Mouse (Mus musculus) adrenal gland, adult (tissue): ENCODE data around the gene Gm6408.
"Not testable (repeated sequence)": the region's sequence is repeated elsewhere in the genome, so short reads cannot be mapped to it uniquely, and the experiment has no call there.

Source experiments
- DNase-seq, 2 experiments: peaks; one replicate each; pipeline ENCODE4 v3.0.0; 2022 to 2023; ENCODE audit warnings: low spot score in 1 of 2; ENCODE audit not compliant: inconsistent age in 2 of 2

Gm6408 gene

GRCm38 (mm10) chr5:146481665-146482064 lies at the start of gene Gm6408:
Gene Gm6408, plus strand, starts transcription at chr5:146481965.
- DNase-seq: not testable (repeated sequence)

GRCm38 (mm10) chr5:146432476-146432875 lies 49.3 kb upstream of the Gm6408 start:
- DNase-seq: no peak

DNA sequence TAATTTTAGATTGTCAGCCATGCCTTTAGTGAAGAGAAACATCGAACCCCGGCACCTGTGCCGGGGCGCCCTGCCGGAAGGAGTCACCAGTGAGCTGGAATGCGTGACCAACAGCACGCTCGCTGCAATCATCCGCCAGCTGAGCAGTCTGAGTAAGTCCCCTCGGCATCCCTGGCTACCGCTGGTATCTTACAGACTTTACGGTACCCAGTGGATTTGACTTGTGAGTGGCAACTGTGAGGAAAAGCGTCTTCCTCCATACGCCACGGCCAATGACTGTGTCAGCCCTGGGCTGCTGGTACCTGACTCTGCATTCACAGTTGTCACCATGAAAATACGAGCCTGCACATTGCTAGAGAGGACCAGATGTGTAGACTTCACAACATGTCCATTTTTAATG lies 46.4 kb upstream of the Gm6408 start:
- DNase-seq: no peak

- DNase-seq: no peak
Observed at GRCm38 (mm10) chr5:146436796-146437195, 45.0 kb upstream of the Gm6408 start.

- no peak for DNase-seq
Observed at GRCm38 (mm10) chr5:146439152-146439781, 42.5 kb upstream of the Gm6408 start.

GRCm38 (mm10) chr5:146440273-146440672 lies 41.5 kb upstream of the Gm6408 start:
- DNase-seq: no peak

DNA sequence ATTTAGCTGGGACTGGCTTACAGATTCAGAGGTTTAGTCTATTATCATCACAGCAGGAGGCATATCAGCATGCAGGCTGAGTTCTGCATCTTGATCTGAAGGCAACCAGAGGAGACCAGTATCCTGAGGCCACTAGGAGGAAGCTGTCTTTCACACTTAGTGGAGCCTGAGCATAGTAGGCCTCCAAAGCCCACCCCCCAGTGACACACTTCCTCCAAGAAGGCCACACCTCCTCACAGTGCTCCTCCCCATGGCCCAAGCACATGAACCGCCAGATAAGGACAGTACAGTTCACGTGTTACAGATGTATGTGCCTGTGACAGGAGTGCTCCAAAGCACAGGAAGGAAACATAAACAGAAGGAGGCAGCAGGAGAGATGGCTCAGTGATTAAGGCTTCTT lies 39.0 kb upstream of the Gm6408 start:
- DNase-seq: no peak

GRCm38 (mm10) chr5:146446633-146447032 lies 35.1 kb upstream of the Gm6408 start:
- no peak for DNase-seq

GRCm38 (mm10) chr5:146451592-146452254 lies 30.0 kb upstream of the Gm6408 start:
- no peak for DNase-seq

GRCm38 (mm10) chr5:146453556-146453955 lies 28.2 kb upstream of the Gm6408 start:
- DNase-seq: no peak

DNA sequence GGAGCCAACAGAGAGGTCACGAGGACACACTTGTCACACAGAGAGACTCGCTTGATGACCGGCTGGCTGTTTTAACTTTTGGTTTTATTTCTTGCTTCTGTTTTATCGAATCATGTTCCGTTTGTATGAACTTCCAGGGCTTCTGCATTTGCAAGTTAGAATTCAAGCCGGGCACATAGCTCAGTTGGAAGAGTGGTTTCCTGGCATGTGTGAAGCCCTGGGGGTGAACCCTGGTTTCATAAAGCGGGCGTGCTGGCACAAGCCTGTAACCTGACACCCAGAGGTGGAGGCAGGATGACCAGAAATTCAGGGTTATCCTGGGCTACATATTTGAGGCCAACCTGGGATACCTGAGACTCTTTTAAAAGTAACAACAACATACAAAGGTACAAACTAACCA lies 20.2 kb upstream of the Gm6408 start:
- peak in 1 of 2 experiments; percentile 40 for DNase-seq

- no peak for DNase-seq
Observed at GRCm38 (mm10) chr5:146466663-146467062, 15.1 kb upstream of the Gm6408 start.

DNA sequence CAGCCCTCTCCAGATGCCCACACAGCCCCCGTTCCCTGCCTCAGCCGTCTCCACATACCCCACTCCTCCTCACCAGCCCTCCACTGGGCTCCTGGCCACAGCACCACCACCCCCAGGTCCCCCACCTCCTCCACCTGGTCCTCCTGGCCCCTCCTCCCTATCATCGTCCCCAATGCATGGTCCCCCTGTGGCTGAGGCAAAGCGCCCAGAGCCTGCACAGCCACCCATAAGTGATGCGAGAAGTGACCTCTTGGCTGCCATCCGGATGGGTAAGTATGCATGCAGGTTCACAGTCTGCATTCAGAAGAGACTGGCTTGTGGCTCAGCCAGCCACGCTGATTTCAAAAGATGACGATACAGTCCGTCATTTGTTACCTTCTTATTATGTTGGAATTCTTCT lies 13.5 kb upstream of the Gm6408 start:
- no peak for DNase-seq

- DNase-seq: no peak
Observed at GRCm38 (mm10) chr5:146470821-146471220, 10.9 kb upstream of the Gm6408 start.

- no peak for DNase-seq
Observed at GRCm38 (mm10) chr5:146471311-146471710, 10.5 kb upstream of the Gm6408 start.

DNA sequence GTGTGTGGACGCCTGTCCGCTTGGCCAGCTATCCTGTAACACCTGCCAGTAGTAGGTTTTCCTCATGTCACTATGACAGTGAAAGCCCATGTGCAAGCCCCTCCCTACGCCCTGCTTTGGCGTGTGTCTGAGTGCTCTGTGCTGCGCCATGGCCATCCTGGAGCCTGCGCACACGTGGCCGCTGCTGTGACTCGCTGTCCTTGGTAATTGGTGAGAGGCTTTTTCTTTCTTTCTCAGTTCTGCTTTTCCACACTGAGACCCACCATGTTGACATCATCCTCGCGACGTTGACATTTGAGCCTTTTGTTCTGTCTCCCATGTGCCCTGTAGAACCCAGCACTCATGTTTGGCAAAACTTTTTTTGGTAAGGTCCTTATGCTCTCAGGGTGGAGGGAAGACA lies 9.9 kb upstream of the Gm6408 start:
- peak; percentile 70 to 76 for DNase-seq

DNA sequence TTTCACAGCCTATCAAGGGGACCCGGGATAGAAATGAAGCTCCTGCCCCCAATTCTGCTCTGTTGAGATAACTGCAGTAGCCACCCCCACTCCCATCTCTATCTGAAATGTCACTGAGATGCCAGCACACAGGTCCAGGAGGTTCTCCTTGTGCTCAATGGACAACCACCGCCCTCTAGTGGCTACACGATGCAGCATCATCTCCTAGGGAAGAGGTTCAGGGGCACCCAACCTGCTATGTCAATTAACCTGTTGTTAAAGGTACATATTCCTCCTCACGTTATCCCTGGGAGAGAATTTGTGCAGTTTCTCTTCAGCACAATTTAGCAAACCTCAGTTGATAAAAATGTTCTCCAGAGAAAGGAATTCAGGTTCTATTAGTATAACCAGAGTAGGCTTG lies 2.2 kb upstream of the Gm6408 start:
- DNase-seq: peak; percentile 39 to 74

GRCm38 (mm10) chr5:146488959-146489358 lies 7.2 kb downstream of the Gm6408 start:
- peak; percentile 27 to 73 for DNase-seq

DNA sequence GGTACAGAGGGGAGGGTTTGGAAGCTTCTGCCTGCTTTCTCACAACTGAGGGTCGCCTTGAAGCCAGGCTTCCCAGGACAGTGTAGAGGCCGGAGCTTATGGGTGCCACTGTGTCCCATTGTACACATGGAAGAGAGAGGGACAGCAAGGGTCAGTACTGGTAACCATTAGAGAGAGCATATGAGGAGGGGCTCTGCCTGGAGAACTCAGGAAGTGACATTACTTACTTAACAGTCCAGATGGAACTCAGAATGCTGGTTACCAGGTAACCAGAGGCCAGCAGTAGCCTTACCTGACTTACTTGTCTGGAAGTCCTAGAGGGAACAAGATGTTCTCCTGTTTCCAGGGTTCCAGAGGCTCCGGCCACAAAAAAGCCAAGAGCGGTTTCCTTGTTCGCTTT lies 9.3 kb downstream of the Gm6408 start, which contains the start of gene Gm6370:
Gm6370 (plus strand) TSS at position 301 of the 400 bp plus-strand sequence.
- DNase-seq: not testable (repeated sequence)

GRCm38 (mm10) chr5:146502099-146502498 lies 20.3 kb downstream of the Gm6408 start, which contains the start of gene 4930449I24Rik:
Gene 4930449I24Rik, plus strand, starts transcription at chr5:146502399.
- not testable (repeated sequence) for DNase-seq

DNA sequence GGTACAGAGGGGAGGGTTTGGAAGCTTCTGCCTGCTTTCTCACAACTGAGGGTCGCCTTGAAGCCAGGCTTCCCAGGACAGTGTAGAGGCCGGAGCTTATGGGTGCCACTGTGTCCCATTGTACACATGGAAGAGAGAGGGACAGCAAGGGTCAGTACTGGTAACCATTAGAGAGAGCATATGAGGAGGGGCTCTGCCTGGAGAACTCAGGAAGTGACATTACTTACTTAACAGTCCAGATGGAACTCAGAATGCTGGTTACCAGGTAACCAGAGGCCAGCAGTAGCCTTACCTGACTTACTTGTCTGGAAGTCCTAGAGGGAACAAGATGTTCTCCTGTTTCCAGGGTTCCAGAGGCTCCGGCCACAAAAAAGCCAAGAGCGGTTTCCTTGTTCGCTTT lies 32.1 kb downstream of the Gm6408 start, which contains the start of gene Gm3402:
Gm3402 (plus strand) TSS at position 301 of the 400 bp plus-strand sequence.
- DNase-seq: not testable (repeated sequence)

GRCm38 (mm10) chr5:146525501-146525900 lies 43.7 kb downstream of the Gm6408 start, which contains the start of gene Gm3404:
Gene Gm3404, plus strand, starts transcription at chr5:146525801.
- not testable (repeated sequence) for DNase-seq
